Mouse (Mus musculus): ENCODE data around the gene Tnfrsf13c. TPM values are rescaled to one million over a fixed set of nuclear protein-coding genes. Genes with fewer than 3 reads are reported as not detected.
A peak's percentile ranks its signal among the peaks of the same experiment; 100 is the strongest.

The Tnfrsf13c gene
- polyA plus RNA-seq, 1 experiment from 2014 or later = 0.23 TPM

- 20% methylated on average over 5 of the region's 5 CpGs for WGBS
- no peaks in the 10 kb centered on the region for H3K4me1 ChIP-seq (ENCODE audit: control insufficient read depth, insufficient read depth, low read length)
- no peaks in the 10 kb centered on the region; the same call in 1 of the 2 replicates for H3K36me3 ChIP-seq (ENCODE audit: control insufficient read depth, insufficient read depth, low read length)
Measured at GRCm38 (mm10) chr15:82236565-82236964, 12.4 kb upstream of the Tnfrsf13c start.

GRCm38 (mm10) chr15:82235661-82236060 lies 11.5 kb upstream of the Tnfrsf13c start:
- no peaks in the 10 kb centered on the region for H3K9me3 ChIP-seq (ENCODE audit: control insufficient read depth, low read length)
- ATAC-seq (ENCODE audit: insufficient read depth, low FRiP score, low TSS enrichment) = no peak
- H3K4me3 ChIP-seq (ENCODE audit: low read depth, low read length) = no peak overlapping the region
- H3K4me1 ChIP-seq (ENCODE audit: control insufficient read depth, insufficient read depth, low read length) = no peaks in the 10 kb centered on the region
- no peak overlapping the region for H3K27ac ChIP-seq (ENCODE audit: low read depth, low read length)
- no peak for DNase-seq (ENCODE audit: low spot score)
- H3K9ac ChIP-seq (ENCODE audit: low read length) = no peak overlapping the region
- H3K27me3 ChIP-seq (ENCODE audit: control insufficient read depth, insufficient read depth, low read length) = no peaks in the 10 kb centered on the region
- no peak overlapping the region for H3K4me2 ChIP-seq (ENCODE audit: low read depth)
- no peaks in the 10 kb centered on the region; the same call in 1 of the 2 replicates for H3K36me3 ChIP-seq (ENCODE audit: control insufficient read depth, insufficient read depth, low read length)
- WGBS = 81% methylated on average over 10 of the region's 10 CpGs

More at GRCm38 (mm10) chr15:82236565-82236964, 12.4 kb upstream of the Tnfrsf13c start:
- Histone ChIP-seq H3K27me3 (ENCODE audit: control insufficient read depth, insufficient read depth, low read length) (no peaks in the 10 kb centered on the region), H3K27ac (ENCODE audit: low read depth, low read length) (no peak overlapping the region), H3K9ac (ENCODE audit: low read length) (no peak overlapping the region), H3K9me3 (ENCODE audit: control insufficient read depth, low read length) (no peaks in the 10 kb centered on the region), H3K4me3 (ENCODE audit: low read depth, low read length) (no peak overlapping the region), H3K4me2 (ENCODE audit: low read depth) (no peak overlapping the region)
- DNase-seq (ENCODE audit: low spot score) = peak; percentile 80
- 0 out of 2 replicates have a peak, but pooled peaks have one; percentile 41 for ATAC-seq (ENCODE audit: insufficient read depth, low FRiP score, low TSS enrichment)

- no peaks in the 10 kb centered on the region for H3K9me3 ChIP-seq (ENCODE audit: control insufficient read depth, low read length)
- no peaks in the 10 kb centered on the region for H3K27me3 ChIP-seq (ENCODE audit: control insufficient read depth, insufficient read depth, low read length)
- no peak overlapping the region for H3K27ac ChIP-seq (ENCODE audit: low read depth, low read length)
- H3K4me1 ChIP-seq (ENCODE audit: control insufficient read depth, insufficient read depth, low read length) = no peaks in the 10 kb centered on the region
- 73% methylated on average over 4 of the region's 4 CpGs for WGBS
- ATAC-seq (ENCODE audit: insufficient read depth, low FRiP score, low TSS enrichment) = no peak
- no peak for DNase-seq (ENCODE audit: low spot score)
- no peak overlapping the region for H3K9ac ChIP-seq (ENCODE audit: low read length)
- H3K4me2 ChIP-seq (ENCODE audit: low read depth) = no peak overlapping the region
- no peaks in the 10 kb centered on the region for H3K36me3 ChIP-seq (ENCODE audit: control insufficient read depth, insufficient read depth, low read length)
- no peak overlapping the region for H3K4me3 ChIP-seq (ENCODE audit: low read depth, low read length)
Measured at GRCm38 (mm10) chr15:82232651-82233050, 8.5 kb upstream of the Tnfrsf13c start.

GRCm38 (mm10) chr15:82231591-82232378 lies 7.6 kb upstream of the Tnfrsf13c start:
- DNase-seq (ENCODE audit: low spot score) = no peak
- Histone ChIP-seq H3K4me2 (ENCODE audit: low read depth) (no peak overlapping the region), H3K36me3 (ENCODE audit: control insufficient read depth, insufficient read depth, low read length) (no peaks in the 10 kb centered on the region), H3K27ac (ENCODE audit: low read depth, low read length) (no peak overlapping the region), H3K27me3 (ENCODE audit: control insufficient read depth, insufficient read depth, low read length) (no peaks in the 10 kb centered on the region), H3K4me3 (ENCODE audit: low read depth, low read length) (no peak overlapping the region), H3K9me3 (ENCODE audit: control insufficient read depth, low read length) (no peaks in the 10 kb centered on the region), H3K4me1 (ENCODE audit: control insufficient read depth, insufficient read depth, low read length) (no peaks in the 10 kb centered on the region), H3K9ac (ENCODE audit: low read length) (no peak overlapping the region)
- ATAC-seq (ENCODE audit: insufficient read depth, low FRiP score, low TSS enrichment) = no peak
- 73% methylated on average over 11 of the region's 11 CpGs for WGBS

- no peak overlapping the region for H3K27ac ChIP-seq (ENCODE audit: low read depth, low read length)
- no peak overlapping the region for H3K4me2 ChIP-seq (ENCODE audit: low read depth)
- no peaks in the 10 kb centered on the region for H3K4me1 ChIP-seq (ENCODE audit: control insufficient read depth, insufficient read depth, low read length)
- WGBS = 85% methylated on average over 4 of the region's 4 CpGs
- no peaks in the 10 kb centered on the region for H3K36me3 ChIP-seq (ENCODE audit: control insufficient read depth, insufficient read depth, low read length)
- no peak overlapping the region for H3K9ac ChIP-seq (ENCODE audit: low read length)
- no peaks in the 10 kb centered on the region for H3K27me3 ChIP-seq (ENCODE audit: control insufficient read depth, insufficient read depth, low read length)
- no peak for ATAC-seq (ENCODE audit: insufficient read depth, low FRiP score, low TSS enrichment)
- no peak overlapping the region for H3K4me3 ChIP-seq (ENCODE audit: low read depth, low read length)
- DNase-seq (ENCODE audit: low spot score) = no peak
- no peaks in the 10 kb centered on the region for H3K9me3 ChIP-seq (ENCODE audit: control insufficient read depth, low read length)
Measured at GRCm38 (mm10) chr15:82231100-82231499, 6.9 kb upstream of the Tnfrsf13c start.

- Histone ChIP-seq H3K9ac (ENCODE audit: low read length) (no peak overlapping the region), H3K36me3 (ENCODE audit: control insufficient read depth, insufficient read depth, low read length) (no peaks in the 10 kb centered on the region), H3K27me3 (ENCODE audit: control insufficient read depth, insufficient read depth, low read length) (peaks cover 3% of the 10 kb centered on the region; the same call in 1 of the 2 replicates), H3K9me3 (ENCODE audit: control insufficient read depth, low read length) (no peaks in the 10 kb centered on the region), H3K4me1 (ENCODE audit: control insufficient read depth, insufficient read depth, low read length) (no peaks in the 10 kb centered on the region), H3K27ac (ENCODE audit: low read depth, low read length) (no peak overlapping the region), H3K4me3 (ENCODE audit: low read depth, low read length) (no peak overlapping the region), H3K4me2 (ENCODE audit: low read depth) (no peak overlapping the region)
- DNase-seq (ENCODE audit: low spot score) = no peak
- WGBS = 67% methylated on average over 6 of the region's 6 CpGs
- no peak for ATAC-seq (ENCODE audit: insufficient read depth, low FRiP score, low TSS enrichment)
Measured at GRCm38 (mm10) chr15:82230098-82230611, 6.0 kb upstream of the Tnfrsf13c start.

- 0 out of 2 replicates have a peak overlapping the region, but pooled peaks have one; percentile 1 for H3K9ac ChIP-seq (ENCODE audit: low read length)
- no peaks in the 10 kb centered on the region for H3K9me3 ChIP-seq (ENCODE audit: control insufficient read depth, low read length)
- H3K27ac ChIP-seq (ENCODE audit: low read depth, low read length) = no peak overlapping the region
Measured at GRCm38 (mm10) chr15:82229542-82230045, 5.4 kb upstream of the Tnfrsf13c start.

GRCm38 (mm10) chr15:82225769-82226168 lies 1.6 kb upstream of the Tnfrsf13c start:
- Histone ChIP-seq H3K4me2 (ENCODE audit: low read depth) (no peak overlapping the region), H3K27me3 (ENCODE audit: control insufficient read depth, insufficient read depth, low read length) (peaks cover 17% of the 10 kb centered on the region), H3K4me3 (ENCODE audit: low read depth, low read length) (no peak overlapping the region), H3K9me3 (ENCODE audit: control insufficient read depth, low read length) (no peaks in the 10 kb centered on the region), H3K4me1 (ENCODE audit: control insufficient read depth, insufficient read depth, low read length) (peaks cover 7% of the 10 kb centered on the region), H3K27ac (ENCODE audit: low read depth, low read length) (no peak overlapping the region), H3K36me3 (ENCODE audit: control insufficient read depth, insufficient read depth, low read length) (no peaks in the 10 kb centered on the region), H3K9ac (ENCODE audit: low read length) (no peak overlapping the region)
- 96% methylated on average over 5 of the region's 5 CpGs for WGBS
- ATAC-seq (ENCODE audit: insufficient read depth, low FRiP score, low TSS enrichment) (no peak), DNase-seq (ENCODE audit: low spot score) (no peak)

More at GRCm38 (mm10) chr15:82229542-82230045, 5.4 kb upstream of the Tnfrsf13c start:
- ATAC-seq (ENCODE audit: insufficient read depth, low FRiP score, low TSS enrichment) (no peak), DNase-seq (ENCODE audit: low spot score) (no peak)
- no peak overlapping the region for H3K4me2 ChIP-seq (ENCODE audit: low read depth)
- H3K27me3 ChIP-seq (ENCODE audit: control insufficient read depth, insufficient read depth, low read length) = peaks cover 8% of the 10 kb centered on the region
- H3K36me3 ChIP-seq (ENCODE audit: control insufficient read depth, insufficient read depth, low read length) = no peaks in the 10 kb centered on the region
- WGBS = 48% methylated on average over 11 of the region's 11 CpGs
- no peaks in the 10 kb centered on the region; the same call in 1 of the 2 replicates for H3K4me1 ChIP-seq (ENCODE audit: control insufficient read depth, insufficient read depth, low read length)
- H3K4me3 ChIP-seq (ENCODE audit: low read depth, low read length) = no peak overlapping the region
